Mouse (Mus musculus): ENCODE data around the gene Rheb. TPM values are rescaled to one million over a fixed set of nuclear protein-coding genes. Genes with fewer than 3 reads are reported as not detected.
"Not testable (repeated sequence)": the region's sequence is repeated elsewhere in the genome, so short reads cannot be mapped to it uniquely, and the experiment has no call there.

Rheb gene
- total RNA-seq, 1 experiment: 45.6 TPM

DNA sequence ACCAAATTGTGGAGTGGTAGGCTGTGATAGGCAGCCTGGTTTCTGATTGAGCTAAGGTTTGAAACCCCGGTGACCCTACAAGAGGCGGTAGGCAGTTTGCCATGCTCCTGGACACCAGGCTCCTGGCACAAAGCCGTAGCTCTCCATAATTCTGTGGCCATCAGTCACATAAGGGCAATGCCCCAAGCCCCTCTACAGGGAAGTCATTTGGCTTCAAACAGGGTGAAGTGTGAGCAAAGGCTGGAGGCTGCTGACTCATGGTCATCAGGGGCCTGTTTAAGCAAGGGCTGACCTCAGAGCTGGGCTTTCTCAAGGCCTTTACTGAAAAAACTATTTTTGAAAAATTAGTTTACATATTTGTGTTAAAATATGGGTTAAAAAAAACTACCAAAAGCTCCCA, 11.8 kb upstream of the Rheb start:
- no peaks in the 10 kb centered on the region for H3K9me3 ChIP-seq (ENCODE audit: control insufficient read depth, insufficient read depth, low read depth, low read length)
- no peak for DNase-seq (ENCODE audit: low read depth, low spot score)
- H3K4me1 ChIP-seq (ENCODE audit: control insufficient read depth in 2 of 2, insufficient read depth in 2 of 2, low read length in 2 of 2, poor library complexity in 1 of 2): no peaks in the 10 kb centered on the region
- H3K27ac ChIP-seq (ENCODE audit: insufficient read depth, low read depth, low read length, poor library complexity, severe bottlenecking): no peak overlapping the region
- H3K36me3 ChIP-seq (ENCODE audit: control insufficient read depth, insufficient read depth, low read length, poor library complexity, severe bottlenecking): no peaks in the 10 kb centered on the region
- TF ChIP-seq HCFC1 (IDR thresholded peaks at IDR 0.05; ENCODE audit: borderline replicate concordance, insufficient read depth, low read length) (no peak), ZNF384 (IDR thresholded peaks at IDR 0.05; ENCODE audit: low read depth, low read length) (no peak), MAFK (IDR thresholded peaks at IDR 0.05; ENCODE audit: insufficient read depth, low read depth, low read length) (no peak), ZC3H11A (IDR thresholded peaks at IDR 0.05; ENCODE audit: borderline replicate concordance, low read depth, low read length) (no peak), CHD2 (IDR thresholded peaks at IDR 0.05; ENCODE audit: low read depth, low read length) (no peak)
- in situ Hi-C loops (cut with MboI; ENCODE audit: low sequenced_read_pairs in 2 of 2, unreplicated experiment in 2 of 2): no loop called here
- H3K9ac ChIP-seq (ENCODE audit: insufficient read depth, low read depth, low read length, poor library complexity, severe bottlenecking): no peak overlapping the region
- H3K4me3 ChIP-seq (ENCODE audit: insufficient read depth in 1 of 2, low read depth in 1 of 2, low read length in 2 of 2, poor library complexity in 1 of 2, severe bottlenecking in 1 of 2): no peak overlapping the region

DNA sequence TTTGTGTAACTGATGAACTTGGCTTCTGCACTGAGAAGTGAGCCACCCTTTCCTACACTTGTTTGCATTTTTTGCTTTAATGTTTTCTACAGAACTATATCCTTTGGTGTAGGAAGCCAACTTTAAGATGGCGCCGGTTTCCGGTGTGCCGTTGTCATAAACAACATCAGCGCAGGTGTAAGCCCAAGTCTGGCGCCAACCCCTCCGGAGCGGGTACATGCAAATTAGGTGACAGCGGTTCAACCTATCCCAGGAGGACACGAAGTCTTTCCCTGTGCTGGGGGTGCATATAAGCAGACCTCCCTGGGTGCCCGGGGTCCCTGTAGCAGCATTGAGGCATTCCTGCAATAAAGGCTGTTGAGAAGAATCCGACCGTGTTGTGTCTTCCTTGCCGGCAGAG, 5.8 kb upstream of the Rheb start:
- DNase-seq (ENCODE audit: low read depth, low spot score); H3K4me1 ChIP-seq (ENCODE audit: control insufficient read depth in 2 of 2, insufficient read depth in 2 of 2, low read length in 2 of 2, poor library complexity in 1 of 2); H3K9ac ChIP-seq (ENCODE audit: insufficient read depth, low read depth, low read length, poor library complexity, severe bottlenecking); in situ Hi-C loops (cut with MboI; ENCODE audit: low sequenced_read_pairs in 2 of 2, unreplicated experiment in 2 of 2); H3K36me3 ChIP-seq (ENCODE audit: control insufficient read depth, insufficient read depth, low read length, poor library complexity, severe bottlenecking); H3K9me3 ChIP-seq (ENCODE audit: control insufficient read depth, insufficient read depth, low read depth, low read length); H3K27ac ChIP-seq (ENCODE audit: insufficient read depth, low read depth, low read length, poor library complexity, severe bottlenecking): not testable (repeated sequence)
- H3K4me3 ChIP-seq (ENCODE audit: insufficient read depth in 1 of 2, low read depth in 1 of 2, low read length in 2 of 2, poor library complexity in 1 of 2, severe bottlenecking in 1 of 2): peak overlapping the region in 1 of 2 experiments; percentile 20; a peak in 1 of 4 replicates

DNA sequence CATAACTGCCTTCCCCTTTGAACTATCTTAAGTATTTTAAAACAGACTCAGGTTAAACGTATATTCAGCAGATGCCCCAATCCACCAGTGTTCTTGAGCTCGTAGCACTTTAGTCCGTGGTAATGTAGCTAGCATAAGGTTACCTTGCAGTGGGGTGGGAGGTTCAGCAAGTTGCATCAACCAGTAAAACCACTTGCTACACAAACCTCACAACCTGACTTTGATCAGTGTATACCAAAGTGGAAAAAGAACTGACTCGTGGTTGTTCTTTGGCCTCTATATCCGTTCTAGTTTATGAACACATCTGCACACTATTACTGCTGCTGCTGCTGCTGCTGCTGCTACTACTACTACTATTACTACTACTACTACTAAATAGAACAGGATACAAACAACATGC, 1.4 kb upstream of the Rheb start:
- no peak for DNase-seq (ENCODE audit: low read depth, low spot score)
- in situ Hi-C loops (cut with MboI; ENCODE audit: low sequenced_read_pairs in 2 of 2, unreplicated experiment in 2 of 2): no loop called here
- TF ChIP-seq HCFC1 (IDR thresholded peaks at IDR 0.05; ENCODE audit: borderline replicate concordance, insufficient read depth, low read length) (no peak), ZNF384 (IDR thresholded peaks at IDR 0.05; ENCODE audit: low read depth, low read length) (no peak), CHD2 (IDR thresholded peaks at IDR 0.05; ENCODE audit: low read depth, low read length) (no peak), ZC3H11A (IDR thresholded peaks at IDR 0.05; ENCODE audit: borderline replicate concordance, low read depth, low read length) (no peak), MAFK (IDR thresholded peaks at IDR 0.05; ENCODE audit: insufficient read depth, low read depth, low read length) (no peak)
- Histone ChIP-seq H3K4me1 (ENCODE audit: control insufficient read depth in 2 of 2, insufficient read depth in 2 of 2, low read length in 2 of 2, poor library complexity in 1 of 2) (peaks cover 0 to 7% of the 10 kb centered on the region in 2 experiments; a peak in 2 of 4 replicates), H3K27ac (ENCODE audit: insufficient read depth, low read depth, low read length, poor library complexity, severe bottlenecking) (no peak overlapping the region), H3K9ac (ENCODE audit: insufficient read depth, low read depth, low read length, poor library complexity, severe bottlenecking) (no peak overlapping the region), H3K4me3 (ENCODE audit: insufficient read depth in 1 of 2, low read depth in 1 of 2, low read length in 2 of 2, poor library complexity in 1 of 2, severe bottlenecking in 1 of 2) (no peak overlapping the region), H3K36me3 (ENCODE audit: control insufficient read depth, insufficient read depth, low read length, poor library complexity, severe bottlenecking) (no peaks in the 10 kb centered on the region; the same call in 1 of the 2 replicates), H3K9me3 (ENCODE audit: control insufficient read depth, insufficient read depth, low read depth, low read length) (no peaks in the 10 kb centered on the region)

DNA sequence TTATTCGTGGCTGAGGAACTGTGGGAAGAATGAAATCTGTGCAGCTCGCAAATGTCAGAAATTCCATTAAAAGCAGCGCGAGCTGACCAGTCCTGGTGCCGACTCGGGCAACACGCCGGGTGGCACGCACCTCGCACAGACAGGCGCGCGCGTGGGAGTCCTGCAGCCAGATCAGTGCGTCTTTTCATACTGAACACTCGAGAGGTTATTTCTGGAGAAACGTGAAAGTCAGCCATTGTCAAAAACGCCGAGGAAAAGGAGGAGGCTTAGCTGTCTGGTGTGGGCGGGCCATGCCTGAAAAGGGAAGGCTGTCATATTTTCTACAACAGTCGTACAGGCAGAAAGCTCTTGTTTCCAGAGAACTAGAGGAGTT, 665 bp upstream of the Rheb start:
- TF ChIP-seq HCFC1 (IDR thresholded peaks at IDR 0.05; ENCODE audit: borderline replicate concordance, insufficient read depth, low read length) (no peak), ZNF384 (IDR thresholded peaks at IDR 0.05; ENCODE audit: low read depth, low read length) (no peak), CHD2 (IDR thresholded peaks at IDR 0.05; ENCODE audit: low read depth, low read length) (no peak), MAFK (IDR thresholded peaks at IDR 0.05; ENCODE audit: insufficient read depth, low read depth, low read length) (no peak), ZC3H11A (IDR thresholded peaks at IDR 0.05; ENCODE audit: borderline replicate concordance, low read depth, low read length) (no peak)
- peak overlapping the region; percentile 45 to 99 for H3K4me3 ChIP-seq (ENCODE audit: insufficient read depth in 1 of 2, low read depth in 1 of 2, low read length in 2 of 2, poor library complexity in 1 of 2, severe bottlenecking in 1 of 2)
- peak overlapping the region; percentile 62 for H3K9ac ChIP-seq (ENCODE audit: insufficient read depth, low read depth, low read length, poor library complexity, severe bottlenecking)
- H3K4me1 ChIP-seq (ENCODE audit: control insufficient read depth in 2 of 2, insufficient read depth in 2 of 2, low read length in 2 of 2, poor library complexity in 1 of 2): peaks cover 0 to 7% of the 10 kb centered on the region in 2 experiments; a peak in 2 of 4 replicates
- no peak for DNase-seq (ENCODE audit: low read depth, low spot score)
- H3K9me3 ChIP-seq (ENCODE audit: control insufficient read depth, insufficient read depth, low read depth, low read length): no peaks in the 10 kb centered on the region
- H3K36me3 ChIP-seq (ENCODE audit: control insufficient read depth, insufficient read depth, low read length, poor library complexity, severe bottlenecking): no peaks in the 10 kb centered on the region; the same call in 1 of the 2 replicates
- in situ Hi-C loops (cut with MboI; ENCODE audit: low sequenced_read_pairs in 2 of 2, unreplicated experiment in 2 of 2): no loop called here
- no peak overlapping the region for H3K27ac ChIP-seq (ENCODE audit: insufficient read depth, low read depth, low read length, poor library complexity, severe bottlenecking)

DNA sequence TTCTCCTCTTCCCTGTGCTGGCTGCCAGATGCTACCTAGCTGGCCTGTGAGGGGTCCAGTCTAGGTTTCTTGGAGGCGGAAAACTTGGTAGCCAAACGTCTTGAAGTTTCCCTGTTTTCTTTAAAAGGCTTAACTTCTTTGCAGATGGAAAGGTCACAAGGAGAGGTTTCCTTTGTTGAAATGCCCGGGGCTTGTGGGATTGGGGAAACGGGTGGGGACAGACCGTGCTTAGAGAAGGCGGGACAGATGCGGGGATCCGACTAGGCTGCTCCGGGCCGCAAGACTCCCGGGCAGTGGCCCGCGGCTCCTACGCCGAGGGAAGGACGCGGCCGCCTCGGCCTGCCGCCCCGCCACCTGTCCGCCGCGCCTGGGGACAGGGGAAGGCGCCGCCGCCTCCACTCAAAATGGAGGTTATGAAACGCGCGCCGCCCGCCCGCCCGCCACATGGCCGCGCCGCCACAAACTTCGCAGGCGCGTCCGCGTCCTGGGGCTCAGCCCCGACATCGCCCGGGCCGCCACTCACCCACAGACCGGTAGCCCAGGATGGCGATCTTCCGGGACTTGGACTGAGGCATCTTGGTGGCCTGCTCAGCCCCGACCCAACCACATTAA, 656 bp downstream of the Rheb start:
- no peaks in the 10 kb centered on the region for H3K9me3 ChIP-seq (ENCODE audit: control insufficient read depth, insufficient read depth, low read depth, low read length)
- peak overlapping the region; percentile 94 to 99 for H3K4me3 ChIP-seq (ENCODE audit: insufficient read depth in 1 of 2, low read depth in 1 of 2, low read length in 2 of 2, poor library complexity in 1 of 2, severe bottlenecking in 1 of 2)
- no peaks in the 10 kb centered on the region; the same call in 1 of the 2 replicates for H3K36me3 ChIP-seq (ENCODE audit: control insufficient read depth, insufficient read depth, low read length, poor library complexity, severe bottlenecking)
- TF ChIP-seq HCFC1 (IDR thresholded peaks at IDR 0.05; ENCODE audit: borderline replicate concordance, insufficient read depth, low read length): no peak
- TF ChIP-seq ZNF384 (IDR thresholded peaks at IDR 0.05; ENCODE audit: low read depth, low read length): no peak
- TF ChIP-seq CHD2 (IDR thresholded peaks at IDR 0.05; ENCODE audit: low read depth, low read length): no peak
- no peak for TF ChIP-seq ZC3H11A (IDR thresholded peaks at IDR 0.05; ENCODE audit: borderline replicate concordance, low read depth, low read length)
- TF ChIP-seq MAFK (IDR thresholded peaks at IDR 0.05; ENCODE audit: insufficient read depth, low read depth, low read length): no peak
- H3K4me1 ChIP-seq (ENCODE audit: control insufficient read depth in 2 of 2, insufficient read depth in 2 of 2, low read length in 2 of 2, poor library complexity in 1 of 2): peaks cover 0 to 7% of the 10 kb centered on the region in 2 experiments; a peak in 2 of 4 replicates
- peak overlapping the region; percentile 96 for H3K27ac ChIP-seq (ENCODE audit: insufficient read depth, low read depth, low read length, poor library complexity, severe bottlenecking)
- no peak for DNase-seq (ENCODE audit: low read depth, low spot score)
- in situ Hi-C loops (cut with MboI; ENCODE audit: low sequenced_read_pairs in 2 of 2, unreplicated experiment in 2 of 2): no loop called here
- peak overlapping the region; percentile 97 for H3K9ac ChIP-seq (ENCODE audit: insufficient read depth, low read depth, low read length, poor library complexity, severe bottlenecking)
